Mouse (Mus musculus) G1E-ER4 (cell line): Measurements from ENCODE around the gene Eif2d. TPM values are rescaled to one million over a fixed set of nuclear protein-coding genes. Genes with fewer than 3 reads are reported as not detected.

Source experiments
- GATA1 ChIP-seq: IDR thresholded peaks from one replicate; pipeline ENCODE4 v1.8.0; 2012; ENCODE audit warnings: low read length, inconsistent platforms
- polyA plus RNA-seq: library from polyadenylated mRNA; stranded (reverse); fragments of >175 nt; gene quantifications from 2 replicates; pipeline ENCODE4 v1.2.3, GENCODE M21; 2012

Eif2d gene
- polyA plus RNA-seq, 1 experiment = 47.1 TPM

DNA sequence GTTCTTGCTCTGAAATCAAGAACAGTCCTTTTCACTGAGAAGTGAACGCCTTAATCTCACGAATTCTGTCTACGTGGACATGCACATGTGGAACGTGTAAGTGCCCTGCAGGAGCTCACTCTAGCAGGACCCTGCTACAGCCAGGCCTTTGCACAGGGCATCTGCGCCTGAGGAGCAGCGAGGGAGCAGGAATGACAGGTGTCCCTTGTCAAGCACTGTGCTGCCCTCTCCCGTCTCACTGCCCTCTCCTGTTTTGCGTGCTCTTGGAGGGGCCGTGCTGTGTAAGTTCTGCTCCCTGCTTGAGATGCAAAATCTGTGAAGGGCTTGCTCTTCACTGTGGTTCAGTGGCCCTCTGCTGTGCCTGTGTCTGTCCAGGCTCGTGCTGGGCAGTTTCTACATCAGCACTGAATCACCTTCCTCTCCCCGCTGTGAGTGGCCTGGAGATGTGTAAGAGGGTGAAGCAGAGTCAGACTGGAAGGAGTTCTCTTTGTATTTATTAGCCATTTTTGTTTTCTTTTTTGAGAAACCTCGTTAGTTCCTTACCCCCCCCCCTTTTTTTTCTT, 21.4 kb downstream of the Eif2d start:
- no peak for TF ChIP-seq GATA1

- no peak for TF ChIP-seq GATA1
Measured at GRCm38 (mm10) chr1:131175189-131175588, 22.2 kb downstream of the Eif2d start.

DNA sequence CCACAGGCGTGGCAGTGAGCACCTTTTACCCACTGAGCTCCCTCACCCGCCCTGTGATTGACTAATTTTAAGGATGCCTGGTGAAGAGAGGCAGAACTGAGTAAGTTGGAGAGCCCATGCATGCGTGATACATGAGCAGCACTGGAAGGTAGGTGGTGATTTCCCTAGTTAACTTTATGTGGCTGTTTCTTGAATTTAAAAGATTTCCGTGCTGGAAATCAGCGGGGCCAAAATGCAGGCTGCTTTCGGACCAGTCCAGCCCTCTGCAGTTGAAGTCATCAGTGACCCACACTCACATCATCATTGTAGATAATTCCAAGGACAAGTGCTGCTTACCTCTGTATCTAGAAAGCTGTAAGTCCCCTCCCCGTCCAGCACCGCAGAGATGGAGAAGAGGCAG, 22.8 kb downstream of the Eif2d start:
- no peak for TF ChIP-seq GATA1

GRCm38 (mm10) chr1:131177249-131177648, 24.3 kb downstream of the Eif2d start:
- no peak for TF ChIP-seq GATA1

GRCm38 (mm10) chr1:131178083-131178482, 25.1 kb downstream of the Eif2d start:
- no peak for TF ChIP-seq GATA1

DNA sequence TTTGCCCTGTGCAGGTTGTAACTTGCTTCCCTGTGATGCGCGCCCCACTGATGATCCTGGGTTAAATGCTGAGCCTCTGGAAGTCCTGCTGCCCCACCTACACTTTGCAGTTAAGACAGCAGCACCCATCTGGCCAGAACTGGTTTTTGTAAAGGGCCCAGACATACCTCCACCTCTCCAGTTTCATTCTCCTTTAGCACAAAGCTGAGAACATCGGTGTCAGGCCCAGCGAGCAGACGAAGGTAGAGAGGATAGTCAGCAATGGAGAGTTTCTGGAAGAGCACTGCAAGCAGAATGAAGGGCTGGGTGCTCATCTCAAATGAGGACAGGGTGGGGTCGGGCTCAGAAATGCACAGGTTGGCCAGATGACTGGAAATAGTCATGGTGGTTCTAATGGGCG, 27.4 kb downstream of the Eif2d start:
- TF ChIP-seq GATA1 = no peak

GRCm38 (mm10) chr1:131181642-131182527, 28.9 kb downstream of the Eif2d start:
- TF ChIP-seq GATA1 = no peak

GRCm38 (mm10) chr1:131183201-131183600, 30.2 kb downstream of the Eif2d start:
- no peak for TF ChIP-seq GATA1

DNA sequence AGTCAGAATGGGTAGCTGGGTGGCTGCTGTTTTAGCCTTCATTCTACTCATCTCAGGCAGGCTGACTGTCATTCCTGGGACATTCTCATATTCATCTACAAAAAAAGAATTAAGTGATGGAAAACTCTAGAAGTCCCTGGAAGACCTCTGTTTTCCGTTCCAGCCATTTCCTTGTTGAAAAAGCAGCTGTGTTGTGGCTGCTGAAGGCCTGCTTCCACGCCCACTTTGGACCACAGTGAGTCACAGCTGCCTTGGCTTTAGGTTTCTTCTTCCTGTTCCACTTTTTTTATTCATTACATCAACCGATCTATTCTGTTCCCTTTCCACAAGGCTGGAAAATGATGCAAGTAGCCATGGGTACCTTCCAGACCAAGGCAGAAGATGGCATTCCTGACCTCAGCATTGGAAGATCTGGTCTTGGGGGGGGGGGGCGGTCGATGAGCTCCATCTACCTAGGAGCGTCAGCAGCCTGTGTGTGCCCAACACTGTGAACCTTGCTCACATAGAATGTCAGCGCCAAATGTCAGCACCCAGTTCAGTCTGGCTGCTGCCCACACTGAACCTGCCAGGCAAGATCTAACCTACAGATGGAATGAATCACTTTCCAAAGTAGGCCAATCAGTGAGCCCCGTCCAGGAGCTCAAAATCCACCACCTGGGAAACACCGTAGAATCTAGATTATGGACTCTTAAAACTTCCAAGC, 31.4 kb downstream of the Eif2d start:
- TF ChIP-seq GATA1 = no peak

GRCm38 (mm10) chr1:131184956-131185660, 32.1 kb downstream of the Eif2d start:
- no peak for TF ChIP-seq GATA1

- TF ChIP-seq GATA1 = no peak
Measured at GRCm38 (mm10) chr1:131185821-131186506, 33.0 kb downstream of the Eif2d start.

DNA sequence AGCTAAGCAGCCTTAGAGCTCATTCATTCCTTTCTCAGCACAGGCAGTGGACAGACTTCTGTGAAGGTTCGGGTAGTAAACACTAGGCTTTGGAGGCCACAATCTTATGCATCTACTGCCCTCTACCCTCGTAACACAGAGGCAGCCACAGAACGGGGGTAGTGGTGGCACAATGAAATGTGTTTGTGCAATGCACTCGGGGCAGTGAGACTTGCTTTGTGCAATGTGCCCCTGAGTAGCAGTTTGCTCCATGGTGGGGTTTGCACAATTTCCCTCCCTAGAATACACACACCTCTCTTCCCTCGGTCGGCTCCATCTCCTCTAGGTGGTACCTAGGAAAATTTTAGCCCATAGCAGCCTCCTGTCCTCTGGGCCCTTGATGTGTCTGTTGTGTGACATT, 34.0 kb downstream of the Eif2d start:
- TF ChIP-seq GATA1 = no peak

GRCm38 (mm10) chr1:131187856-131188255, 34.9 kb downstream of the Eif2d start:
- no peak for TF ChIP-seq GATA1

DNA sequence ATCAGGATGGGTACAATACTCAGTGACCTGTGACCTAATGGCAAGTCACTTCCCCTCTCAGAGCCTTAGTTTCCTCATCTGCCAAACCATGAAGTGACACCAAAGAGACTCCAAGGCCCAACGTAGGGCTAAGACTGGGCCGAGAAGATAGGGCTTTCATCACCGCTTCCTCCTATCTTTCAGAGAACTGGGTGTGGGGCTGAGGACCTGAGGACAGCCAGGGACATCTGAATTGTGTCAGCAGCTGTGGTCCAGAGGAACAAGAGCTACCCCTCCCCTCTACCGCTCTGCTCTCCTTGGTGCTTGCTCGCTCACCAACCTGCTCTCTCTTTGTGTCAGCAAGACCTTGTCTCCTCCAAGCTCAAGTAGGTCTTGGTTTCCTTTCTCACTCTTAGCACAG, 35.7 kb downstream of the Eif2d start:
- no peak for TF ChIP-seq GATA1

DNA sequence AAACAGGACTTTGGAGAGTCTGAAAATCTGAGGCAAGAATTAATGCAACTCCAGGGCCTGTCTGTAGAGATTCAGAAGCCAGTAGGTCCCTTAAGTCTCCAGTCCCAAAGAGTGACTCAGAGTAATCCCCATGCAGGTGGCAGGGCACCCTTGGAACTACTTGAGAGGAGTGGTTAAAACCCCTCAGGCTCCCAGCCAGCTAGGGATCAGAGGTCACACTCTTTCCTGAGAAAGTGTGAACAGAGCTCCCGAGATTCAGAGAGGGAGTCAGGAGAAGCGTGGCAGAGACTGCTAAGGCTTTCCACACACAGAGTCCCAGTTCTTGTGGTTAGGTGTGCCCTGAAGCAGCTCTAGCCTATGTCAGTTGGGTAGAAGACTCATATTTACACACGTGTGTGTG, 40.8 kb downstream of the Eif2d start:
- no peak for TF ChIP-seq GATA1
